Mouse (Mus musculus) spleen, adult 10 weeks (tissue): Measurements from ENCODE around the gene Rpp25l. TPM values are rescaled to one million over a fixed set of nuclear protein-coding genes. Genes with fewer than 3 reads are reported as not detected.

ENCODE experiments used
- polyA plus RNA-seq: library from polyadenylated mRNA; stranded (reverse); fragments of 350-450 nt; fragmentation: Illumina TruSeq; extraction: RNeasy Lipid Tissue Mini Kit (QIAGEN cat#74804); gene quantifications from one replicate; pipeline ENCODE4 v1.2.3, GENCODE M21; 2015; ENCODE audit warnings: low replicate concordance; ENCODE audit not compliant: insufficient read depth

The Rpp25l gene
- 10.1 TPM for polyA plus RNA-seq

GRCm38 (mm10) chr4:41713197-41714067 lies at the start of gene Rpp25l:
Gene Rpp25l (minus strand): TSS chr4:41713534.

DNA sequence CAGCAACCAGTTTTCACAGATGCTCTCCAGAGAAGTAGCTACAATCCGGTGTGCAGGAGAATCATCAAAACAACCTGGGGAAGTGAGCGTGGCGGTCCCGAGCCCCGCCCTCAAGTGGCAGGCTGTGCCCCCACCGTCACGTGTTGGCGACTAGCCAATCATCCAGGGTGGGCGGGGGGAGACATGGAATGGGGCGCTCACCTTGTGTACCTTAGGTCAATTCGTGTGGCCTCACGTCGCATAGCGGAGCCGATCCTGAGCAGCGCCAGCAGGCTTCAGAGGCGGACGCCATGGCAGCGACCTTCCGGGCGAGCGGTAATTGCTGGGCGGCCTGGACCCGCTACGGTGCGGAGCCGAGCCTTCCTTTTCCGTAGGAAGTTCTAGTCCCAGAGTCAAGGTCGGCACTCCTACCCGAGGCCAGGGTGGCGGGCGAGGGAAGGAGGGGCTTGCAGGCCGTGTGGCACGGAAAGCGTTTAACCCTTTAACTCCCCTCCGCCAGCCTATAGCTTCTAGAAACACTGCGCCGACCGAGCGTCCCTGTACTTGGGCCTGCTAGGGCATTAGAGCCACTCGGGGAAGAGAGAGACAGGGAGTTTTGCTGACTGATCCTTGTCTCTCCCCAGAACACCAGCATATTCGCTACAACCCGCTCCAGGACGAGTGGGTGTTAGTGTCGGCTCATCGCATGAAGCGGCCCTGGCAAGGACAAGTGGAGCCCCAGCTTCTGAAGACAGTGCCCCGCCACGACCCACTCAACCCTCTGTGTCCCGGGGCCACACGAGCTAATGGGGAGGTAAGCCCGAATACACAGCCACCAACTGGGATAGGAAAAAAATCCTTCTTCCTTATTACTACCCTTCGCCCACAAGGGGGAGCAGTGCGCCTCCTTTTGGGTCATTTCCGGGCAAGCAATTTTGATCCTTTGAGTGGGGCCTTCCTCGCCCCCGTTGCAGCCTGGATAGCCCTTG lies 42.3 kb upstream of the Rpp25l start, which contains the start of gene Sigmar1:
Sigmar1 (minus strand) TSS at position 820 of the 968 bp plus-strand sequence.

GRCm38 (mm10) chr4:41754797-41755337 lies 41.5 kb upstream of the Rpp25l start, which contains the start of gene Galt:
Gene Galt (plus strand): TSS chr4:41755228.

GRCm38 (mm10) chr4:41731052-41731765 lies 17.9 kb upstream of the Rpp25l start, which contains the start of gene Arid3c:
Gene Arid3c (minus strand): TSS chr4:41731142.

DNA sequence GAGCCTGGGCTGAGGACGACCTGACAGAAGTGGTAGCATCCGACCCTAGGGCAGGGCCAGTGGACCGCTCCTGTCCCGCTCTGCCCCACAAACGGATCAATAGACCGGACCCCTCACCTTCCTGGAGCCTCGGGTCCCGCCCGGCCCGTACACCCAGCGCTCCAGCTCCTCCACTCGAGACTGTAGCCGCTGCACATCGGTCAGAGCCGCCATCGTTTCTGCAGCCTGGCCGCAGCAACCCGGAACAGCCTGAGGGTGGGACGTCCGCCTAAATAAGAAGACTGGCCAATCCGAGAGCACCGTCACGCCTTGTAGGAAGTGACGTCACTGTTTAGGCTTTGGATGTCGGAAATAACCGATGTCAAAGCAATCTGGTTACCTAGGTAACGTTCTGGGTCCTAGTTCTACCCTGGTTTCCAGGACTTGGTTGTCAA lies 9.6 kb upstream of the Rpp25l start, which contains the start of gene Dctn3:
Dctn3 (minus strand) TSS at position 253 of the 434 bp plus-strand sequence.

GRCm38 (mm10) chr4:41699783-41700182 lies 13.6 kb downstream of the Rpp25l start, which contains the start of gene Il11ra1:
Gene Il11ra1 (plus strand): TSS chr4:41699989.

DNA sequence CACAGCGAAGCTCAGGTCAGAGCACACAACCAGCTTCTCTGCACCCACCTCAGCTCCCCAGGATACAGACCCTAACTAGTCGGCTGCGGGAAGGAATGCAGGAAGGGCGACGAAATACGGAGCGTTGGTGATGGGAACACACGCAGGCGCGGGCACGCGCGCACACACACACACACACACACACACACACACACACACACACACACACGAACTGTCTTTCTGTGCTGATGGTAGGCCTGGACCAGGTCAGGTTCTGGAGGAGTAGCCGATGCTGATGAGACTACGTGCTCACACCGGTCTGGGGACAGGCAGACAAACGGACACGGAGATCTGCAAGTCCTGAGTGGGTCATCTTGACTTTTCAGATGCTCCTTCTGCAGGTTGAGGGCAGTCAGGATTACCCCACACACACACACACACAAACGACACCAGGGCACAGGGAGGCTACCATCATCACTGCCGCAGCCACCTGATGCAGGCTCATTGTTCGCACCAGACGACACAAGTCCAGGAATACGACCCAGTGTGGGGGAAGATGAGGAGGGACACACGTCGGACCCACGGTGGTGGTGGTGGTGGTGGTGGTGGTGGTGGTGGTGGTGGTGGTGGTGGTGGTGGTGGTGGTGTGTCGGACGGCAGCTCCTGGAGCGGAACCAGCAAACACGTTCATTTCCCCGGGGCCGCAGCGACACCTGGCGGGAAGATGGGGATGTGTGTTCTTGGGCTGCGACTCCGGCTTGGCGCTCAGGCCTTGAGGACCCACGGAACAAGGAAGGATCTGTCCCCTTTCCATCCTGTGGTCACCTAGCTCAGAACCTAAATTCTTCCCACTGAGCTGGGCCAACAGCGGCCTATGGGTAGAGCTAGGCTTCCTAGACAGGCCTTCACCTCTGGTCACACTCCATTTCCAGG lies 16.1 kb downstream of the Rpp25l start, which contains the start of gene Cntfr:
Cntfr (minus strand) TSS at position 160 of the 912 bp plus-strand sequence.

Other genes with a start within 250 kb of the Rpp25l start
- gene Kif24, start 248.6 kb downstream of the Rpp25l start, polyA plus RNA-seq = 3.5 TPM
- 14.7 TPM for gene Nudt2, start 248.4 kb downstream of the Rpp25l start, polyA plus RNA-seq
- 1.3 TPM for gene AI464131, start 210.5 kb downstream of the Rpp25l start, polyA plus RNA-seq
- gene 1110017D15Rik, start 196.2 kb downstream of the Rpp25l start, polyA plus RNA-seq = not detected
- gene Fam219a, start 144.0 kb downstream of the Rpp25l start, polyA plus RNA-seq = 13.6 TPM
- 0.66 TPM for gene Dnaic1, start 143.8 kb downstream of the Rpp25l start, polyA plus RNA-seq
- not detected for gene Enho, start 73.2 kb downstream of the Rpp25l start, polyA plus RNA-seq
- gene Cntfr, start 16.4 kb downstream of the Rpp25l start, polyA plus RNA-seq = 1.3 TPM
- gene Il11ra1, start 13.5 kb downstream of the Rpp25l start, polyA plus RNA-seq = 67.0 TPM
- 27.5 TPM for gene Dctn3, start 9.6 kb upstream of the Rpp25l start, polyA plus RNA-seq
- gene Arid3c, start 17.6 kb upstream of the Rpp25l start, polyA plus RNA-seq = not detected
- gene Galt, start 41.7 kb upstream of the Rpp25l start, polyA plus RNA-seq = 18.2 TPM
- gene Sigmar1, start 42.6 kb upstream of the Rpp25l start, polyA plus RNA-seq = 27.7 TPM
- gene Ccl27a, start 60.7 kb upstream of the Rpp25l start, polyA plus RNA-seq = 5.8 TPM
- gene Gm21541, start 190.1 kb upstream of the Rpp25l start, polyA plus RNA-seq = 10.9 TPM
- gene Gm20878, start 228.0 kb upstream of the Rpp25l start, polyA plus RNA-seq = 1.7 TPM